Mouse (Mus musculus): Measurements from ENCODE around the gene Ipo5. TPM values are rescaled to one million over a fixed set of nuclear protein-coding genes. Genes with fewer than 3 reads are reported as not detected.

Ipo5 gene
- polyA plus RNA-seq, 1 experiment from 2014 or later: 77.8 TPM

GRCm38 (mm10) chr14:120909396-120909795 is 1.6 kb upstream of the Ipo5 start:
- no peak for ATAC-seq (ENCODE audit: low FRiP score, low TSS enrichment)
- Histone ChIP-seq H3K4me2 (ENCODE audit: low read length) (no peak overlapping the region), H3K27me3 (ENCODE audit: control insufficient read depth, insufficient read depth, low read length) (no peaks in the 10 kb centered on the region), H3K9me3 (ENCODE audit: control insufficient read depth, low read length) (no peaks in the 10 kb centered on the region), H3K27ac (replicated peaks; ENCODE audit: low read depth, low read length) (no peak overlapping the region), H3K9ac (replicated peaks; ENCODE audit: low read length) (no peak overlapping the region), H3K4me3 (replicated peaks; ENCODE audit: low read depth, low read length) (no peak overlapping the region), H3K36me3 (ENCODE audit: control insufficient read depth, insufficient read depth, low read length) (no peaks in the 10 kb centered on the region), H3K4me1 (ENCODE audit: control insufficient read depth, insufficient read depth, low read length) (peaks cover 12% of the 10 kb centered on the region)
- no peak for DNase-seq
- 44% methylated on average over 3 of the region's 3 CpGs for WGBS

GRCm38 (mm10) chr14:120910320-120910719 is 704 bp upstream of the Ipo5 start:
- ATAC-seq (ENCODE audit: low FRiP score, low TSS enrichment) (no peak; the same call in 1 of the 2 replicates), DNase-seq (no peak)
- Histone ChIP-seq H3K27me3 (ENCODE audit: control insufficient read depth, insufficient read depth, low read length) (no peaks in the 10 kb centered on the region), H3K9me3 (ENCODE audit: control insufficient read depth, low read length) (no peaks in the 10 kb centered on the region), H3K4me3 (replicated peaks; ENCODE audit: low read depth, low read length) (peak overlapping the region; percentile 75), H3K4me2 (ENCODE audit: low read length) (peak overlapping the region; percentile 94), H3K9ac (replicated peaks; ENCODE audit: low read length) (peak overlapping the region; percentile 78), H3K27ac (replicated peaks; ENCODE audit: low read depth, low read length) (peak overlapping the region; percentile 92), H3K36me3 (ENCODE audit: control insufficient read depth, insufficient read depth, low read length) (no peaks in the 10 kb centered on the region), H3K4me1 (ENCODE audit: control insufficient read depth, insufficient read depth, low read length) (peaks cover 12% of the 10 kb centered on the region)
- 1% methylated on average over 18 of the region's 18 CpGs for WGBS

- Histone ChIP-seq H3K4me3 (replicated peaks; ENCODE audit: low read depth, low read length) (peak overlapping the region; percentile 75), H3K27ac (replicated peaks; ENCODE audit: low read depth, low read length) (peak overlapping the region; percentile 92), H3K36me3 (ENCODE audit: control insufficient read depth, insufficient read depth, low read length) (no peaks in the 10 kb centered on the region), H3K4me1 (ENCODE audit: control insufficient read depth, insufficient read depth, low read length) (peaks cover 12% of the 10 kb centered on the region), H3K4me2 (ENCODE audit: low read length) (peak overlapping the region; percentile 94), H3K27me3 (ENCODE audit: control insufficient read depth, insufficient read depth, low read length) (no peaks in the 10 kb centered on the region), H3K9me3 (ENCODE audit: control insufficient read depth, low read length) (no peaks in the 10 kb centered on the region), H3K9ac (replicated peaks; ENCODE audit: low read length) (peak overlapping the region; percentile 85)
- ATAC-seq (ENCODE audit: low FRiP score, low TSS enrichment) (peak; percentile 54; the same call in 1 of the 2 replicates), DNase-seq (peak; percentile 75)
- WGBS: under 1% methylated on average over 39 of the region's 63 CpGs
These were observed 421 bp downstream of the Ipo5 start for GRCm38 (mm10) chr14:120911388-120911901.

- Histone ChIP-seq H3K27ac (replicated peaks; ENCODE audit: low read depth, low read length) (no peak overlapping the region), H3K4me1 (ENCODE audit: control insufficient read depth, insufficient read depth, low read length) (peaks cover 12% of the 10 kb centered on the region), H3K36me3 (ENCODE audit: control insufficient read depth, insufficient read depth, low read length) (no peaks in the 10 kb centered on the region), H3K4me3 (replicated peaks; ENCODE audit: low read depth, low read length) (peak overlapping the region; percentile 75), H3K9me3 (ENCODE audit: control insufficient read depth, low read length) (no peaks in the 10 kb centered on the region), H3K27me3 (ENCODE audit: control insufficient read depth, insufficient read depth, low read length) (no peaks in the 10 kb centered on the region), H3K4me2 (ENCODE audit: low read length) (peak overlapping the region; percentile 94), H3K9ac (replicated peaks; ENCODE audit: low read length) (peak overlapping the region; percentile 85)
- 3% methylated on average over 11 of the region's 11 CpGs for WGBS
- ATAC-seq (ENCODE audit: low FRiP score, low TSS enrichment) (no peak), DNase-seq (peak; percentile 9)
These were observed 1.2 kb downstream of the Ipo5 start for GRCm38 (mm10) chr14:120912090-120912710.

GRCm38 (mm10) chr14:120912916-120913315 is 1.9 kb downstream of the Ipo5 start:
- no peak overlapping the region for H3K9ac ChIP-seq (replicated peaks; ENCODE audit: low read length)
- peaks cover 2% of the 10 kb centered on the region; the same call in 1 of the 2 replicates for H3K36me3 ChIP-seq (ENCODE audit: control insufficient read depth, insufficient read depth, low read length)
- no peaks in the 10 kb centered on the region for H3K9me3 ChIP-seq (ENCODE audit: control insufficient read depth, low read length)
- DNase-seq (peak; percentile 26), ATAC-seq (ENCODE audit: low FRiP score, low TSS enrichment) (no peak)
- H3K4me2 ChIP-seq (ENCODE audit: low read length): peak overlapping the region; percentile 94
- no peak overlapping the region for H3K27ac ChIP-seq (replicated peaks; ENCODE audit: low read depth, low read length)
- peak overlapping the region; percentile 75; the same call in 1 of the 2 replicates for H3K4me3 ChIP-seq (replicated peaks; ENCODE audit: low read depth, low read length)
- peaks cover 12% of the 10 kb centered on the region for H3K4me1 ChIP-seq (ENCODE audit: control insufficient read depth, insufficient read depth, low read length)
- H3K27me3 ChIP-seq (ENCODE audit: control insufficient read depth, insufficient read depth, low read length): no peaks in the 10 kb centered on the region
- WGBS: 1% methylated on average over 7 of the region's 7 CpGs

GRCm38 (mm10) chr14:120921805-120922204 is 10.8 kb downstream of the Ipo5 start:
- Histone ChIP-seq H3K9me3 (ENCODE audit: control insufficient read depth, low read length) (no peaks in the 10 kb centered on the region), H3K36me3 (ENCODE audit: control insufficient read depth, insufficient read depth, low read length) (peaks cover 72% of the 10 kb centered on the region), H3K4me3 (replicated peaks; ENCODE audit: low read depth, low read length) (no peak overlapping the region), H3K4me1 (ENCODE audit: control insufficient read depth, insufficient read depth, low read length) (no peaks in the 10 kb centered on the region), H3K27ac (replicated peaks; ENCODE audit: low read depth, low read length) (no peak overlapping the region), H3K27me3 (ENCODE audit: control insufficient read depth, insufficient read depth, low read length) (no peaks in the 10 kb centered on the region), H3K9ac (replicated peaks; ENCODE audit: low read length) (no peak overlapping the region), H3K4me2 (ENCODE audit: low read length) (no peak overlapping the region)
- 94% methylated on average over 4 of the region's 4 CpGs for WGBS
- ATAC-seq (ENCODE audit: low FRiP score, low TSS enrichment): no peak
- DNase-seq: no peak

- 97% methylated on average over 4 of the region's 4 CpGs for WGBS
- Histone ChIP-seq H3K4me1 (ENCODE audit: control insufficient read depth, insufficient read depth, low read length) (no peaks in the 10 kb centered on the region), H3K27ac (replicated peaks; ENCODE audit: low read depth, low read length) (no peak overlapping the region), H3K4me3 (replicated peaks; ENCODE audit: low read depth, low read length) (no peak overlapping the region), H3K9ac (replicated peaks; ENCODE audit: low read length) (no peak overlapping the region), H3K9me3 (ENCODE audit: control insufficient read depth, low read length) (no peaks in the 10 kb centered on the region), H3K4me2 (ENCODE audit: low read length) (no peak overlapping the region), H3K27me3 (ENCODE audit: control insufficient read depth, insufficient read depth, low read length) (no peaks in the 10 kb centered on the region), H3K36me3 (ENCODE audit: control insufficient read depth, insufficient read depth, low read length) (peaks cover 86% of the 10 kb centered on the region)
- ATAC-seq (ENCODE audit: low FRiP score, low TSS enrichment): no peak
- DNase-seq: no peak
These were observed 13.0 kb downstream of the Ipo5 start for GRCm38 (mm10) chr14:120924044-120924443.

GRCm38 (mm10) chr14:120925731-120926585 is 14.9 kb downstream of the Ipo5 start:
- Histone ChIP-seq H3K4me1 (ENCODE audit: control insufficient read depth, insufficient read depth, low read length) (no peaks in the 10 kb centered on the region), H3K4me3 (replicated peaks; ENCODE audit: low read depth, low read length) (no peak overlapping the region), H3K36me3 (ENCODE audit: control insufficient read depth, insufficient read depth, low read length) (peaks cover 89% of the 10 kb centered on the region), H3K27me3 (ENCODE audit: control insufficient read depth, insufficient read depth, low read length) (no peaks in the 10 kb centered on the region), H3K27ac (replicated peaks; ENCODE audit: low read depth, low read length) (no peak overlapping the region), H3K9me3 (ENCODE audit: control insufficient read depth, low read length) (no peaks in the 10 kb centered on the region), H3K4me2 (ENCODE audit: low read length) (no peak overlapping the region), H3K9ac (replicated peaks; ENCODE audit: low read length) (no peak overlapping the region)
- no peak for ATAC-seq (ENCODE audit: low FRiP score, low TSS enrichment)
- 95% methylated on average over 14 of the region's 14 CpGs for WGBS
- no peak for DNase-seq

All from midbrain, embryonic 14.5 days (tissue).